Mouse (Mus musculus) lung, embryonic 14.5 days (tissue): ENCODE measurements at regions not wholly inside any gene's neighbourhood (a gene's known extent, or its start where the extent isn't known, plus 50 kb on each side); places are given as distances from the start of the nearest gene placed in this dataset.
"Not testable (repeated sequence)": the region's sequence is repeated elsewhere in the genome, so short reads cannot be mapped to it uniquely, and the experiment has no call there.

Source experiments
- ATAC-seq: fragments of 200-750 bp; cut with Nextera tagmentation; 2 replicates; pipeline ENCODE4 v1.8.0; 2017; ENCODE audit warnings: mild to moderate bottlenecking, moderate TSS enrichment, moderate library complexity; ENCODE audit not compliant: insufficient read depth
- DNase-seq: peaks from one replicate; pipeline ENCODE4 v3.0.0-alpha.2; 2015
- H3K27ac ChIP-seq: fragments of 300-500 bp; sonication (generic); 2 replicates; pipeline ENCODE4 v1.5.1; 2014; ENCODE audit warnings: low read depth, mild to moderate bottlenecking, moderate library complexity
- H3K27me3 ChIP-seq: fragments of 300-500 bp; sonication (generic); 2 replicates; pipeline ENCODE4 v1.6.1; 2014; ENCODE audit warnings: low read length, control low read depth; ENCODE audit not compliant: insufficient read depth
- H3K36me3 ChIP-seq: fragments of 300-500 bp; sonication (generic); 2 replicates; pipeline ENCODE4 v1.6.1; 2014; ENCODE audit warnings: control low read depth; ENCODE audit not compliant: insufficient read depth
- H3K4me1 ChIP-seq: fragments of 300-500 bp; sonication (generic); 2 replicates; pipeline ENCODE4 v1.6.1; 2014; ENCODE audit warnings: antibody characterized with exemption, control low read depth; ENCODE audit not compliant: insufficient read depth
- H3K4me2 ChIP-seq: fragments of 300-500 bp; sonication (generic); 2 replicates; pipeline ENCODE4 v1.6.1; 2014; ENCODE audit warnings: mild to moderate bottlenecking
- H3K4me3 ChIP-seq: fragments of 300-500 bp; sonication (generic); 2 replicates; pipeline ENCODE4 v1.5.1; 2014; ENCODE audit warnings: low read depth, low read length
- H3K9ac ChIP-seq: fragments of 300-500 bp; sonication (generic); 2 replicates; pipeline ENCODE4 v1.6.1; 2014
- H3K9me3 ChIP-seq: fragments of 300-500 bp; sonication (generic); 2 replicates; pipeline ENCODE4 v1.6.1; 2016; ENCODE audit warnings: low read depth, low read length, control low read depth
- WGBS: fragments of 180-500 bp; shearing (Covaris S2); extraction: QIAGEN DNeasy Blood & Tissue Kit; methylation state at CpG from one replicate; pipeline ENCODE4 v1.1.7; 2014; 5-methylcytosine and 5-hydroxymethylcytosine counted together

DNA sequence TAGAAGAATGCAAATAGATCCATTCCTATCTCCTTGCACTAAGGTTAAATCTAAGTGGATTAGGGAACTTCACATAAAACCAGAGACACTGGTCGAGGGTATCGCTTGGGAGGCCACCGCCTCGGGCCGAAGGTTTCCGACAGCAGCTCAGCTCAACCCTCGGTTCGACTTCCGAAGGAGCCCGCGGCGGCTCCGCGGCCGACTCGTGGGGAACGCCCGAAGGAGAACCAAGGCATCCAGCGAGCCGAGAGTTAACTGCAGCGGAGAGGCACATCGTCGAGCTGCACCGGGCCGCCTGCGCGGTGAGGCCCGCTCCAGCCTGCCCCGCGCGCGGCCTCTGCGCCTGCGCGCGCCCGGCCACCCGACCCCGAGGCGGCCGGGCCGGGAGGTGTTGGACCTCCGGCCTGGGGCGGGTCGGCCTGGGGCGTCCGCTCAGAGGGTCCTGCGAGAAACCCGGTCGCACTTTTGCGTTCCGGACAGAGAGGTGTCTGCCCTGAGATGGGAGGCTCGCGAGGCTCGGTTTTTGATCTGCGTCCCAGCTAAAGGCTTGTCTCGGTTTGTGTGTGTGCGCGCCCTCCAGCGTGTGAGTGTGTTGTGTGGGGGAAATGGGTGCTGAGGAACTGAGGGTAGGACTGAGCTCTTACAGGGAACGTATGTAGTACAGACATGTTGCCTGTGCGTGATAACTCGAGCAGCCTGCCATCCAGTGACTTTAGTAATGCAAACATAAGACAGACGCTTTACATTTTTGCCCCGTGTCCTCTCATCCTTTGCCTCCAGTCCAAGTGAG is 50.9 kb upstream of the Vmn2r9 start:
- not testable (repeated sequence) for H3K27ac ChIP-seq, H3K4me1 ChIP-seq, H3K4me3 ChIP-seq, H3K9ac ChIP-seq, H3K9me3 ChIP-seq, H3K27me3 ChIP-seq, H3K36me3 ChIP-seq
- DNase-seq (peak; percentile 4), ATAC-seq (peak; percentile 100)
- H3K4me2 ChIP-seq: peak overlapping the region; percentile 44
- 2% methylated on average over 26 of the region's 65 CpGs for WGBS
